13 mouse cellular contexts compared by ENCODE assay signal in the genomic region with DNA sequence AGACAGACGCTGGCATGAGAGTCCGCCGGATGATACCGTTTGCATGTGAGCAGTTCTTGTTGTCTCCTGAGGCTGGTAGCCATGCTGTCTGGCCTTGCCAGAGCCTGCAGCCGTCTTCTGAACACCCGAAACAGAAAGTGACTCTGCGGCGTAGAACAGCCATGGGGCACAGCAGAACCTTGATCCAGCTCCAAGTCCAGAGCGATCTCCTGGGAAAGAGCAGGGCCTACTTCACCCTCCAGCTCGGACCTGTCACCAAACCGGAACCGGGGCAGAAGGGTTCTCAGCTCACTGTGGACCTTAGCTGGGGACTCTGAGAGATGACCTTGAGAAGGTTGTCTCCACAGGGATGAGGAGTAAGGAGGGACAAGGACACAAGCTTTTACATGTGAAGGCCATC. TPM values are rescaled to one million over a fixed set of nuclear protein-coding genes. Genes with fewer than 3 reads are reported as not detected.
"Had no signal": no experiment of that assay in that cellular context is flagged by ENCODE, and none has a peak within 500 bp of the region (broad histone marks: within the 10 kb centered on the region; RNA-seq: fewer than 3 reads in every experiment).

No protein-coding gene starts in this region.

- DNase-seq: gastrocnemius, adult 2 months; gastrocnemius, postnatal 10 days; gastrocnemius, postnatal 25 days; heart, adult 18-20 months; heart, postnatal 10 days; heart, postnatal 4 days; kidney, adult 18-20 months; kidney, adult 8-10 months; kidney, postnatal 10 days; kidney, postnatal 25 days; kidney, postnatal 4 days; liver; liver, embryonic 13.5 days had no signal

RNA-seq across cellular contexts. Expression of gene Fanca, which starts 43.3 kb away (rescaled TPM):
- total RNA-seq: gastrocnemius, adult 2 months had no signal
